Mouse (Mus musculus) cerebellum, adult 18-20 months (tissue): ENCODE measurements at regions not wholly inside any gene's neighbourhood (a gene's known extent, or its start where the extent isn't known, plus 50 kb on each side); places are given as distances from the start of the nearest gene placed in this dataset.
"Not testable (repeated sequence)": the region's sequence is repeated elsewhere in the genome, so short reads cannot be mapped to it uniquely, and the experiment has no call there.

ENCODE experiments used
- DNase-seq, 2 experiments: peaks; one replicate each; pipeline ENCODE4 v3.0.0; 2021

GRCm38 (mm10) chr12:114009391-114009790 lies 465.7 kb downstream of the Adam6a start:
- no peak for DNase-seq

- DNase-seq = peak; percentile 21 to 30
Measured at GRCm38 (mm10) chr12:114012860-114013259, 469.2 kb downstream of the Adam6a start.

GRCm38 (mm10) chr12:114037011-114037410 lies 493.3 kb downstream of the Adam6a start:
- DNase-seq = not testable (repeated sequence)

- not testable (repeated sequence) for DNase-seq
Measured at GRCm38 (mm10) chr12:114047991-114048390, 504.3 kb downstream of the Adam6a start.

- DNase-seq = no peak
Measured at GRCm38 (mm10) chr12:114053341-114053740, 509.6 kb downstream of the Adam6a start.

- no peak for DNase-seq
Measured at GRCm38 (mm10) chr12:114059615-114060014, 515.9 kb downstream of the Adam6a start.

- DNase-seq = no peak
Measured at GRCm38 (mm10) chr12:114067166-114067565, 523.5 kb downstream of the Adam6a start.

- not testable (repeated sequence) for DNase-seq
Measured at GRCm38 (mm10) chr12:114108731-114109130, 565.0 kb downstream of the Adam6a start.

GRCm38 (mm10) chr12:114134897-114135296 lies 591.2 kb downstream of the Adam6a start:
- DNase-seq = no peak

GRCm38 (mm10) chr12:114148779-114149178 lies 605.1 kb downstream of the Adam6a start:
- no peak for DNase-seq

GRCm38 (mm10) chr12:114172305-114172704 lies 628.6 kb downstream of the Adam6a start:
- no peak for DNase-seq

GRCm38 (mm10) chr12:114199521-114199920 lies 655.8 kb downstream of the Adam6a start:
- DNase-seq = peak in 1 of 2 experiments; percentile 1

GRCm38 (mm10) chr12:114222541-114222940 lies 678.8 kb downstream of the Adam6a start:
- no peak for DNase-seq
